Mouse (Mus musculus): ENCODE data around the gene Creb5. TPM values are rescaled to one million over a fixed set of nuclear protein-coding genes. Genes with fewer than 3 reads are reported as not detected.

Gene Creb5
- total RNA-seq, 1 experiment: 1.1 TPM

GRCm38 (mm10) chr6:53573711-53574065 lies 286.6 kb downstream of the Creb5 start:
- no peaks in the 10 kb centered on the region for H3K36me3 ChIP-seq (ENCODE audit: control insufficient read depth, insufficient read depth, low read length, poor library complexity, severe bottlenecking)
- no peak overlapping the region for H3K27ac ChIP-seq (ENCODE audit: insufficient read depth, low read depth, low read length, poor library complexity, severe bottlenecking)
- no peak overlapping the region for H3K9ac ChIP-seq (ENCODE audit: insufficient read depth, low read depth, low read length, poor library complexity, severe bottlenecking)
- H3K9me3 ChIP-seq (ENCODE audit: control insufficient read depth, insufficient read depth, low read depth, low read length): no peaks in the 10 kb centered on the region
- no peak overlapping the region for H3K4me3 ChIP-seq (ENCODE audit: insufficient read depth in 1 of 2, low read depth in 1 of 2, low read length in 2 of 2, poor library complexity in 1 of 2, severe bottlenecking in 1 of 2)
- no peak for DNase-seq (ENCODE audit: low read depth, low spot score)
- in situ Hi-C loops (cut with MboI; ENCODE audit: low sequenced_read_pairs in 2 of 2, unreplicated experiment in 2 of 2): no loop called here
- TF ChIP-seq MAFK (IDR thresholded peaks at IDR 0.05; ENCODE audit: insufficient read depth, low read depth, low read length): no peak
- TF ChIP-seq CHD2 (IDR thresholded peaks at IDR 0.05; ENCODE audit: low read depth, low read length): no peak
- no peak for TF ChIP-seq ZC3H11A (IDR thresholded peaks at IDR 0.05; ENCODE audit: borderline replicate concordance, low read depth, low read length)
- no peak for TF ChIP-seq ZNF384 (IDR thresholded peaks at IDR 0.05; ENCODE audit: low read depth, low read length)
- TF ChIP-seq HCFC1 (IDR thresholded peaks at IDR 0.05; ENCODE audit: borderline replicate concordance, insufficient read depth, low read length): no peak
- H3K4me1 ChIP-seq (ENCODE audit: control insufficient read depth in 2 of 2, insufficient read depth in 2 of 2, low read length in 2 of 2, poor library complexity in 1 of 2): no peaks in the 10 kb centered on the region

GRCm38 (mm10) chr6:53574097-53574496 lies 287.0 kb downstream of the Creb5 start:
- Histone ChIP-seq H3K9ac (ENCODE audit: insufficient read depth, low read depth, low read length, poor library complexity, severe bottlenecking) (no peak overlapping the region), H3K4me1 (ENCODE audit: control insufficient read depth in 2 of 2, insufficient read depth in 2 of 2, low read length in 2 of 2, poor library complexity in 1 of 2) (no peaks in the 10 kb centered on the region), H3K27ac (ENCODE audit: insufficient read depth, low read depth, low read length, poor library complexity, severe bottlenecking) (no peak overlapping the region), H3K9me3 (ENCODE audit: control insufficient read depth, insufficient read depth, low read depth, low read length) (no peaks in the 10 kb centered on the region), H3K36me3 (ENCODE audit: control insufficient read depth, insufficient read depth, low read length, poor library complexity, severe bottlenecking) (no peaks in the 10 kb centered on the region), H3K4me3 (ENCODE audit: insufficient read depth in 1 of 2, low read depth in 1 of 2, low read length in 2 of 2, poor library complexity in 1 of 2, severe bottlenecking in 1 of 2) (no peak overlapping the region)
- in situ Hi-C loops (cut with MboI; ENCODE audit: low sequenced_read_pairs in 2 of 2, unreplicated experiment in 2 of 2): no loop called here
- no peak for DNase-seq (ENCODE audit: low read depth, low spot score)
- no peak for TF ChIP-seq CHD2 (IDR thresholded peaks at IDR 0.05; ENCODE audit: low read depth, low read length)
- no peak for TF ChIP-seq HCFC1 (IDR thresholded peaks at IDR 0.05; ENCODE audit: borderline replicate concordance, insufficient read depth, low read length)
- TF ChIP-seq ZC3H11A (IDR thresholded peaks at IDR 0.05; ENCODE audit: borderline replicate concordance, low read depth, low read length): no peak
- TF ChIP-seq ZNF384 (IDR thresholded peaks at IDR 0.05; ENCODE audit: low read depth, low read length): no peak
- TF ChIP-seq MAFK (IDR thresholded peaks at IDR 0.05; ENCODE audit: insufficient read depth, low read depth, low read length): no peak

GRCm38 (mm10) chr6:53575191-53575590 lies 288.1 kb downstream of the Creb5 start:
- in situ Hi-C loops (cut with MboI; ENCODE audit: low sequenced_read_pairs in 2 of 2, unreplicated experiment in 2 of 2): no loop called here
- H3K36me3 ChIP-seq (ENCODE audit: control insufficient read depth, insufficient read depth, low read length, poor library complexity, severe bottlenecking): no peaks in the 10 kb centered on the region
- no peaks in the 10 kb centered on the region for H3K4me1 ChIP-seq (ENCODE audit: control insufficient read depth in 2 of 2, insufficient read depth in 2 of 2, low read length in 2 of 2, poor library complexity in 1 of 2)
- TF ChIP-seq ZC3H11A (IDR thresholded peaks at IDR 0.05; ENCODE audit: borderline replicate concordance, low read depth, low read length) (no peak), MAFK (IDR thresholded peaks at IDR 0.05; ENCODE audit: insufficient read depth, low read depth, low read length) (no peak), CHD2 (IDR thresholded peaks at IDR 0.05; ENCODE audit: low read depth, low read length) (no peak), HCFC1 (IDR thresholded peaks at IDR 0.05; ENCODE audit: borderline replicate concordance, insufficient read depth, low read length) (no peak), ZNF384 (IDR thresholded peaks at IDR 0.05; ENCODE audit: low read depth, low read length) (no peak)
- H3K9me3 ChIP-seq (ENCODE audit: control insufficient read depth, insufficient read depth, low read depth, low read length): no peaks in the 10 kb centered on the region
- no peak for DNase-seq (ENCODE audit: low read depth, low spot score)
- no peak overlapping the region for H3K9ac ChIP-seq (ENCODE audit: insufficient read depth, low read depth, low read length, poor library complexity, severe bottlenecking)
- no peak overlapping the region for H3K4me3 ChIP-seq (ENCODE audit: insufficient read depth in 1 of 2, low read depth in 1 of 2, low read length in 2 of 2, poor library complexity in 1 of 2, severe bottlenecking in 1 of 2)
- no peak overlapping the region for H3K27ac ChIP-seq (ENCODE audit: insufficient read depth, low read depth, low read length, poor library complexity, severe bottlenecking)

GRCm38 (mm10) chr6:53575836-53576235 lies 288.8 kb downstream of the Creb5 start:
- H3K9me3 ChIP-seq (ENCODE audit: control insufficient read depth, insufficient read depth, low read depth, low read length): no peaks in the 10 kb centered on the region
- TF ChIP-seq ZC3H11A (IDR thresholded peaks at IDR 0.05; ENCODE audit: borderline replicate concordance, low read depth, low read length) (no peak), HCFC1 (IDR thresholded peaks at IDR 0.05; ENCODE audit: borderline replicate concordance, insufficient read depth, low read length) (no peak), MAFK (IDR thresholded peaks at IDR 0.05; ENCODE audit: insufficient read depth, low read depth, low read length) (no peak), CHD2 (IDR thresholded peaks at IDR 0.05; ENCODE audit: low read depth, low read length) (no peak), ZNF384 (IDR thresholded peaks at IDR 0.05; ENCODE audit: low read depth, low read length) (no peak)
- no peak overlapping the region for H3K9ac ChIP-seq (ENCODE audit: insufficient read depth, low read depth, low read length, poor library complexity, severe bottlenecking)
- H3K27ac ChIP-seq (ENCODE audit: insufficient read depth, low read depth, low read length, poor library complexity, severe bottlenecking): no peak overlapping the region
- DNase-seq (ENCODE audit: low read depth, low spot score): no peak
- in situ Hi-C loops (cut with MboI; ENCODE audit: low sequenced_read_pairs in 2 of 2, unreplicated experiment in 2 of 2): no loop called here
- no peaks in the 10 kb centered on the region for H3K4me1 ChIP-seq (ENCODE audit: control insufficient read depth in 2 of 2, insufficient read depth in 2 of 2, low read length in 2 of 2, poor library complexity in 1 of 2)
- H3K36me3 ChIP-seq (ENCODE audit: control insufficient read depth, insufficient read depth, low read length, poor library complexity, severe bottlenecking): no peaks in the 10 kb centered on the region
- H3K4me3 ChIP-seq (ENCODE audit: insufficient read depth in 1 of 2, low read depth in 1 of 2, low read length in 2 of 2, poor library complexity in 1 of 2, severe bottlenecking in 1 of 2): no peak overlapping the region

GRCm38 (mm10) chr6:53576841-53577240 lies 289.8 kb downstream of the Creb5 start:
- in situ Hi-C loops (cut with MboI; ENCODE audit: low sequenced_read_pairs in 2 of 2, unreplicated experiment in 2 of 2): no loop called here
- TF ChIP-seq MAFK (IDR thresholded peaks at IDR 0.05; ENCODE audit: insufficient read depth, low read depth, low read length): no peak
- TF ChIP-seq HCFC1 (IDR thresholded peaks at IDR 0.05; ENCODE audit: borderline replicate concordance, insufficient read depth, low read length): no peak
- no peak for TF ChIP-seq CHD2 (IDR thresholded peaks at IDR 0.05; ENCODE audit: low read depth, low read length)
- no peak for TF ChIP-seq ZC3H11A (IDR thresholded peaks at IDR 0.05; ENCODE audit: borderline replicate concordance, low read depth, low read length)
- no peak for TF ChIP-seq ZNF384 (IDR thresholded peaks at IDR 0.05; ENCODE audit: low read depth, low read length)
- DNase-seq (ENCODE audit: low read depth, low spot score): no peak
- Histone ChIP-seq H3K36me3 (ENCODE audit: control insufficient read depth, insufficient read depth, low read length, poor library complexity, severe bottlenecking) (no peaks in the 10 kb centered on the region), H3K9me3 (ENCODE audit: control insufficient read depth, insufficient read depth, low read depth, low read length) (no peaks in the 10 kb centered on the region), H3K4me1 (ENCODE audit: control insufficient read depth in 2 of 2, insufficient read depth in 2 of 2, low read length in 2 of 2, poor library complexity in 1 of 2) (no peaks in the 10 kb centered on the region), H3K9ac (ENCODE audit: insufficient read depth, low read depth, low read length, poor library complexity, severe bottlenecking) (no peak overlapping the region), H3K4me3 (ENCODE audit: insufficient read depth in 1 of 2, low read depth in 1 of 2, low read length in 2 of 2, poor library complexity in 1 of 2, severe bottlenecking in 1 of 2) (no peak overlapping the region), H3K27ac (ENCODE audit: insufficient read depth, low read depth, low read length, poor library complexity, severe bottlenecking) (no peak overlapping the region)
